Mouse (Mus musculus): ENCODE results near the gene Dbn1. TPM values are rescaled to one million over a fixed set of nuclear protein-coding genes. Genes with fewer than 3 reads are reported as not detected.
A peak's percentile ranks its signal among the peaks of the same experiment; 100 is the strongest.
"Not testable (repeated sequence)": the region's sequence is repeated elsewhere in the genome, so short reads cannot be mapped to it uniquely, and the experiment has no call there.

Gene Dbn1
- total RNA-seq, 4 experiments from 2014 or later = 13.6 to 33.8 (median 24.0) TPM

- no peak for DNase-seq
Observed at GRCm38 (mm10) chr13:55449679-55450441, 38.1 kb downstream of the Dbn1 start.

- no peak for DNase-seq
Observed at GRCm38 (mm10) chr13:55449205-55449604, 38.7 kb downstream of the Dbn1 start.

GRCm38 (mm10) chr13:55448131-55448530, 39.8 kb downstream of the Dbn1 start:
- DNase-seq = no peak

GRCm38 (mm10) chr13:55447543-55447943, 40.4 kb downstream of the Dbn1 start:
- no peak for DNase-seq

GRCm38 (mm10) chr13:55446483-55447105, 41.3 kb downstream of the Dbn1 start:
- DNase-seq = no peak

- no peak for DNase-seq
Observed at GRCm38 (mm10) chr13:55445361-55446091, 42.4 kb downstream of the Dbn1 start.

GRCm38 (mm10) chr13:55444937-55445315, 43.0 kb downstream of the Dbn1 start, which contains the start of gene Grk6:
Gene Grk6 (plus strand): TSS chr13:55445072.
- DNase-seq = peak; percentile 100

- peak; percentile 78 for DNase-seq
Observed at GRCm38 (mm10) chr13:55444286-55444936, 43.5 kb downstream of the Dbn1 start.

GRCm38 (mm10) chr13:55443799-55444285, 44.1 kb downstream of the Dbn1 start:
- no peak for DNase-seq

- not testable (repeated sequence) for DNase-seq
Observed at GRCm38 (mm10) chr13:55437111-55437629, 50.7 kb downstream of the Dbn1 start.

GRCm38 (mm10) chr13:55431889-55432685, 55.8 kb downstream of the Dbn1 start:
- no peak for DNase-seq

- DNase-seq = peak; percentile 72
Observed at GRCm38 (mm10) chr13:55430566-55430965, 57.3 kb downstream of the Dbn1 start.

GRCm38 (mm10) chr13:55429226-55429888, 58.6 kb downstream of the Dbn1 start:
- peak; percentile 85 for DNase-seq

- no peak for DNase-seq
Observed at GRCm38 (mm10) chr13:55426613-55427012, 61.3 kb downstream of the Dbn1 start, which contains the start of gene F12. Gene F12 (minus strand): TSS chr13:55426793.

Small RNAs within 50 kb of the gene (microRNA-seq; reads per million reads assigned to microRNA genes)
- 1.0 to 1.2 reads per million in 2 experiments for gene Mir6943
- gene Mir6944 = 0.67 to 1.2 reads per million in 2 experiments
- 0.88 to 1.0 reads per million in 2 experiments for gene Mir6945

Other genes starting within 250 kb of the Dbn1 start
- 100 to 1,000 TPM; 146 to 172 (median 162) TPM for gene Prelid1, start 167.6 kb downstream of the Dbn1 start, total RNA-seq (2022)
- 100 to 1,000 TPM in 1 of 4 experiments, 10 to 100 TPM in 3; 62.0 to 102 (median 88.6) TPM for gene Rab24, start 166.2 kb downstream of the Dbn1 start, total RNA-seq (2022)
- gene Mxd3, start 158.3 kb downstream of the Dbn1 start, total RNA-seq (2022) = 1 to 10 TPM in 2 of 4 experiments, under 1 TPM in 2; 0.30 to 1.9 (median 1.1) TPM
- gene Lman2, start 125.3 kb downstream of the Dbn1 start, total RNA-seq (2022) = 100 to 1,000 TPM; 112 to 127 (median 118) TPM
- gene Rgs14, start 118.4 kb downstream of the Dbn1 start, total RNA-seq (2022) = 1 to 10 TPM in 1 of 4 experiments, under 1 TPM in 3; 0.45 to 1.8 (median 0.88) TPM
- not detected for gene Slc34a1, start 89.9 kb downstream of the Dbn1 start, total RNA-seq (2022)
- not detected for gene Pfn3, start 72.9 kb downstream of the Dbn1 start, total RNA-seq (2022)
- gene F12, start 61.3 kb downstream of the Dbn1 start, total RNA-seq (2022) = under 1 TPM in 3 of 4 experiments, not detected in 1; 0.17 to 0.71 (median 0.43) TPM
- 10 to 100 TPM; 36.0 to 55.3 (median 48.6) TPM for gene Grk6, start 43.0 kb downstream of the Dbn1 start, total RNA-seq (2022)
- gene Prr7, start 23.8 kb downstream of the Dbn1 start, total RNA-seq (2022) = 1 to 10 TPM; 2.3 to 4.3 (median 3.7) TPM
- gene Pdlim7, start 25.6 kb upstream of the Dbn1 start, total RNA-seq (2022) = 10 to 100 TPM; 10.9 to 23.8 (median 18.3) TPM
- 1 to 10 TPM; 4.0 to 7.2 (median 4.7) TPM for gene Dok3, start 41.2 kb upstream of the Dbn1 start, total RNA-seq (2022)
- 10 to 100 TPM; 47.0 to 58.7 (median 52.7) TPM for gene Ddx41, start 48.5 kb upstream of the Dbn1 start, total RNA-seq (2022)
- 100 to 1,000 TPM in 1 of 4 experiments, 10 to 100 TPM in 3; 47.1 to 102 (median 72.8) TPM for gene Fam193b, start 83.0 kb upstream of the Dbn1 start, total RNA-seq (2022)
- 100 to 1,000 TPM; 177 to 220 (median 189) TPM for gene Tmed9, start 85.6 kb upstream of the Dbn1 start, total RNA-seq (2022)
- 10 to 100 TPM; 14.9 to 18.5 (median 16.5) TPM for gene B4galt7, start 111.8 kb upstream of the Dbn1 start, total RNA-seq (2022)
- gene Caml, start 134.9 kb upstream of the Dbn1 start, total RNA-seq (2022) = 10 to 100 TPM; 30.2 to 44.0 (median 35.5) TPM
- 10 to 100 TPM; 29.1 to 58.6 (median 48.5) TPM for gene Ddx46, start 146.9 kb upstream of the Dbn1 start, total RNA-seq (2022)
- gene B230219D22Rik, start 205.0 kb upstream of the Dbn1 start, total RNA-seq (2022) = 10 to 100 TPM; 60.0 to 63.6 (median 61.4) TPM
- gene Txndc15, start 226.5 kb upstream of the Dbn1 start, total RNA-seq (2022) = 10 to 100 TPM; 77.7 to 92.8 (median 82.7) TPM
- 10 to 100 TPM; 69.2 to 80.6 (median 74.7) TPM for gene Pcbd2, start 239.3 kb upstream of the Dbn1 start, total RNA-seq (2022)